Mouse (Mus musculus) midbrain, embryonic 10.5 days (tissue): ENCODE measurements around the gene Ccng1. TPM values are rescaled to one million over a fixed set of nuclear protein-coding genes. Genes with fewer than 3 reads are reported as not detected.

Experiments
- polyA plus RNA-seq: library from polyadenylated mRNA; unstranded; fragments of >200 nt; fragmentation: Nextera tagmentation; extraction: Ambion mirVana; gene quantifications from 2 replicates; pipeline ENCODE4 v1.2.1, GENCODE M21; 2016

Ccng1 gene
- polyA plus RNA-seq, 1 experiment from 2014 or later, result 38.5 TPM

Other genes with a start within 250 kb of the Ccng1 start
- gene Mat2b, start 60.1 kb downstream of the Ccng1 start, polyA plus RNA-seq, result 100 and 103 TPM in 2 replicates
- 58.8 and 62.9 TPM in 2 replicates for gene Hmmr, start 21.9 kb downstream of the Ccng1 start, polyA plus RNA-seq
- 194 and 216 TPM in 2 replicates for gene Nudcd2, start 21.6 kb downstream of the Ccng1 start, polyA plus RNA-seq